Mouse (Mus musculus): ENCODE measurements around the gene Ap1m2.
"Not testable (repeated sequence)": the region's sequence is repeated elsewhere in the genome, so short reads cannot be mapped to it uniquely, and the experiment has no call there.

DNA sequence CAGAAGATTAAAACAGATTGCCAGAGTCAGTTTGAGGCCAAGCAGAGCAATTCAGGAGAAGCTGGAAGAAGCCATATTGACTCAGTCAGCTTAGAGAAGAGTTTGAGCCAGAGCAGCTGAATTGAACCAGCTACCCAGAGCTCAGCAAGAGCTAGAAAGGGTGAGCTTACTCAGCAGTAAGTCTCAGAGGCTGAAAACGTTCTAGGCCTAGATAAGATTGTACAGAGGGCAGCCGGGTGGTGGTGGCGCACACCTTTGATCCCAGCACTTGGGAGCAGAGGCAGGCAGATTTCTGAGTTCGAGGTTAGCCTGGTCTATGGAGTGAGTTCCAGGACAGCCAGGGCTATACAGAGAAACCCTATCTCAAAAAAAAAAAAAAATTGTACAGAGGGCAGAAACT lies 55.8 kb downstream of the Ap1m2 start:
- not testable (repeated sequence) for TF ChIP-seq POLR2A (IDR thresholded peaks at IDR 0.05; ENCODE audit: extremely low read depth, insufficient read depth, low read length); CTCF (IDR thresholded peaks at IDR 0.05; ENCODE audit: low read depth, low read length)

All from liver, adult 2 months (tissue).